Mouse (Mus musculus) spleen, postnatal 0 days (tissue): Measurements from ENCODE around the gene Tmem128. TPM values are rescaled to one million over a fixed set of nuclear protein-coding genes. Genes with fewer than 3 reads are reported as not detected.

Experiments used
- polyA plus RNA-seq: library from polyadenylated mRNA; unstranded; fragments of >200 nt; fragmentation: Nextera tagmentation; extraction: Ambion mirVana; gene quantifications from 2 replicates; pipeline ENCODE4 v1.2.1, GENCODE M21; 2015

Tmem128 gene
- polyA plus RNA-seq = 73.1 and 78.7 TPM in 2 replicates

GRCm38 (mm10) chr5:38260107-38260682 is at the start of gene Tmem128:
Gene Tmem128, plus strand, starts transcription at chr5:38260185.

GRCm38 (mm10) chr5:38220328-38220912 is 39.6 kb upstream of the Tmem128 start, which contains the start of the genes Zbtb49 and Lyar:
Gene Zbtb49, minus strand, starts transcription at chr5:38220457.
Gene Lyar, plus strand, starts transcription at chr5:38220470.

GRCm38 (mm10) chr5:38275771-38276170 is 15.8 kb downstream of the Tmem128 start, which contains the start of gene Otop1:
Gene Otop1, plus strand, starts transcription at chr5:38275972.

Other genes starting within 250 kb of the Tmem128 start
- 14.8 and 15.9 TPM in 2 replicates for gene Stx18, start 221.4 kb upstream of the Tmem128 start, polyA plus RNA-seq
- 3.5 and 4.6 TPM in 2 replicates for gene Nsg1, start 100.3 kb upstream of the Tmem128 start, polyA plus RNA-seq
- gene Zbtb49, start 39.7 kb upstream of the Tmem128 start, polyA plus RNA-seq = 4.5 and 5.3 TPM in 2 replicates
- gene Lyar, start 39.7 kb upstream of the Tmem128 start, polyA plus RNA-seq = 90.0 and 92.3 TPM in 2 replicates
- gene Otop1, start 15.8 kb downstream of the Tmem128 start, polyA plus RNA-seq = 0.04 TPM in 1 of 2 replicates, not detected in the other
- gene Drd5, start 59.2 kb downstream of the Tmem128 start, polyA plus RNA-seq = not detected in 2 replicates
- gene Slc2a9, start 243.0 kb downstream of the Tmem128 start, polyA plus RNA-seq = 2.2 and 3.1 TPM in 2 replicates